Mouse (Mus musculus) layer of hippocampus, postnatal 10 days (tissue): ENCODE data around the gene 1700024P04Rik. TPM values are rescaled to one million over a fixed set of nuclear protein-coding genes. Genes with fewer than 3 reads are reported as not detected.
"Not testable (repeated sequence)": the region's sequence is repeated elsewhere in the genome, so short reads cannot be mapped to it uniquely, and the experiment has no call there.

Experiments
- DNase-seq, 2 experiments: peaks; one replicate each; pipeline ENCODE4 v3.0.0; 2021; ENCODE audit warnings: low spot score in 2 of 2
- long read RNA-seq: library from polyadenylated mRNA; stranded (forward); transcript quantifications from one replicate; pipeline ENCODE4 v2.0.0, GENCODE M21; 2023
- total RNA-seq, 2 experiments: library from RNA; stranded (reverse); gene quantifications; 2 replicates each; pipeline ENCODE4 v1.2.3; 2021

Gene 1700024P04Rik
- total RNA-seq: not detected
- long read RNA-seq: 0 reads

DNA sequence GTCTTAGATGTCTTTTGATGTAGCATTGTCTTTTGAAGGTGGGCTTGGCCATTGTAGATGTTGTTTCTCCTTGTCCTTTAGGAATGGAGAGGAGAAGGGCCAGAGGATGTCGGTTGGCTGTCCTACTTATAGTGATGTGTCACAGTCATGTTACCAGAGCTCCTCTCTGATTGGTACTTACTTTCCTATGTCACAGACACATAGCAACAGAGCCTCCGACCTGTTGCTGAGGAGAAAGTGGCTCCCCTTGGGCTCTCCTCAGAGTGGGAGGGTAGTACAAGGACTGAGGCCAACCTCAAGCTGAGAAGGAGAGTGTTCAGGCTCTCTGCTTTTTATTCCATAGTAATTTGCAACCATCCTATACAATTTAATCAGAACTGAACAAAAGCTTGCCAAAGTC is at the start of gene 1700024P04Rik:
TSS of gene 1700024P04Rik (minus strand) at position 101 of the 400 bp plus-strand sequence.
- no peak for DNase-seq

GRCm38 (mm10) chr13:99031223-99032216 is 47.2 kb upstream of the 1700024P04Rik start:
- DNase-seq: no peak

- no peak for DNase-seq
Measured at GRCm38 (mm10) chr13:99030579-99031200, 46.3 kb upstream of the 1700024P04Rik start.

DNA sequence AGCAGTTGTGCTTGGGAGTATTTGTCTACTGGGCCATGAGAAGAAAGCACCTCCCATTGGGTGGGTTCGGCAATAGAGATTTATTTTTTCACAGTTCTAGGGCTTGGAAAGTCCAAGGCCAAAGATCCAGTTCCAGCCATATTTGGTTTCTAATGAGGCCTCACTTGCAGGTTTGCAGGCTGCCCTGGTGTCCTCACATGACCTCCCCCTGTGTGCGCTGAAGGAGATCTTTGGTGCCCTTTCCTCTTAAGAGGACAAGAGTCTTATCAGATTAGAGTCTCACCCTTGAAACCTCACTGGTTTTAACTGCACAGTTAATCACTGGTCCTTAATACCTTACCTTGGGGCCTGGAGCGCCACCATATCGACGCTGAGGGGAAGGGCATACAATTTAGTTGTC is 40.9 kb upstream of the 1700024P04Rik start:
- no peak for DNase-seq

DNA sequence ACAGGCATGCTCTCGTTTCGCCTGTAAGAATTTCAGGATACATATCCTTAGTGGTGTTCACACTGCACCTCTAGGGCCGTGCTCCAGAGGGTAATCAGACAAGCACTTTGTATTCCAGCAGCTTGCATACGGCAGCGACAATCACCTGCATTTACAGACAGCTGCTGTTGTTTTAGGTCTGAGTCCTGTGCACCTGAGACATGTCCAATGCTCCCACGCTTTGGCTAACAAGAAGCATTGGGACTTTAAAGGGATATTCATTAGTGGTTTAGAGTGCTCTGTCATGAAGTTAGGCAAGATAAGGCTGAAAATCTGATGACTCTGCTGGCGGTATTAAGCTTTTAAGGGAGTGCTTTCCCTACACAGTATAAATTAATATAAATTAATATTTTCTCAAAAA is 37.7 kb upstream of the 1700024P04Rik start:
- no peak for DNase-seq

- DNase-seq: no peak
Measured at GRCm38 (mm10) chr13:99021181-99021580, 36.8 kb upstream of the 1700024P04Rik start.

- DNase-seq: no peak
Measured at GRCm38 (mm10) chr13:99019831-99020669, 35.7 kb upstream of the 1700024P04Rik start.

- DNase-seq: peak in 1 of 2 experiments; percentile 18
Measured at GRCm38 (mm10) chr13:99018526-99019201, 34.3 kb upstream of the 1700024P04Rik start.

DNA sequence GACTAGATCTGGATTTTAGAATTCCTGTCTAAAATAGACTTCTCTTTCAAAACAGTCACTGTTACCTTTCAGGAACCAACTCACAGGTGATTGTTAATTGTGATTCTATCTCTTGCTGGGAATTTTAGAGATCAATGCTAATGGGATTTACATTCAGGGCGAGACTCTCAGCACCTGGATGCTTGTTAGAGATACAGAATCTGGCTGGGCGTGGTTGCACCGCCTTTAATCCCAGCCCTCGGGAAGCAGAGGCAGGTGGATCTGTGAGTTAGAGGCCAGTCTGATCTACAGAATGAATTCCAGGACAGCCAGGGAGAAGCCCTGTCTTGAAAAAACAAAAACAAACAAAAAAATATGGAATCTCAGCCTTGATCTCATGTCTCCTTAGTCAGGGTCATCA is 32.3 kb upstream of the 1700024P04Rik start:
- DNase-seq: no peak

- no peak for DNase-seq
Measured at GRCm38 (mm10) chr13:99012891-99013290, 28.5 kb upstream of the 1700024P04Rik start.

- no peak for DNase-seq
Measured at GRCm38 (mm10) chr13:99008013-99008412, 23.6 kb upstream of the 1700024P04Rik start.

DNA sequence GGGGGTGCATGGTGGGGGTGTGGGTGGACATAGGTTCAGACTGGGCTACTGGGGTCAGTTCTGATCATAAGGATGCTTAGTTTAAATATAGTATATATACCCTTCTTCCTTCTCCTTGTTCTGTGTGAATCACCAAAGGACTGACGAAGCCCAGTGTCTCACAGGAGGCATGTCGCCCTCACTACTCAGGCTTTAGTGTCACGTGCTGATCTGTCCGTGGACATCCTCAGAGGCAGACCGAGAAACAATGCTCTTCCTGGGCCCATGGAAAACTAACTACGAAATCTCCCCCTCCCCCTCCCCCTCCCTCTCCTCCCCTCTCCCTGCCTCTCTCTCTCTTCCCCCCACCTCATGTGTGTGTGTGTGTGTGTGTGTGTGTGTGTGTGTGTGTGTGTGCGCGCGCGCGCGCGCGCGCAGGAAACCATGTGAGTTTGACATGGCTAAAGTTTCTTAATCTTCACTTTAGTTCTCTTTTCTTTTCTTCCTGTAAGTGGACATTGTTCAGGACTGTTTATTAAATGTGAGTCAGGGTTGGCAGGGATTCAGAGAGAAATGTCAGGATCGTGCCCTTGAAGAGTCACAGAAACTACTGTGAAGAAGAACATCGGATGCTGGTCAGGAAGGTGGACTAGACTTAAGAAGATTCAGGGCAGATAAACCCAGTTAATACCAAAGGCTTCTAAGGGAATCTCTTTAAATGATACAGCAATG is 22.2 kb upstream of the 1700024P04Rik start:
- DNase-seq: no peak

DNA sequence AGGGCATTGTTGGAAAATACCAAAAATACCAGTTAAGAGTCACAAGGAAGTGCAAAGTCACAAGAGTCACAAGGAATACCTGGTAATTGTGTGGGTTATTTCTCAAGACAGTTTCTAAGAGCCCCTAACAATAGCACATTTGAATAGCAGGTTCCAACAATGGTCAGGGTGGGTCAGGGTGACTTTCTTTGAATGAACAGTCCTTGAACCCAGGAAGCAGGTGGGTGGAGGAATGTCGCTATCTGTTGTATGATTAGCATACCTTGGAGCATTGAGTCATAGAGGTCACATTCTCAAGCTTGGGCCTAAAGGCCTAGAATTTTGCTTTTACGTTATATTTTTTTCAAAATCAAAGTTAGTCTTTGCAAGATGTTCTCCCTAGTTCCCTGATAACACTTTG is 17.3 kb upstream of the 1700024P04Rik start:
- not testable (repeated sequence) for DNase-seq

DNA sequence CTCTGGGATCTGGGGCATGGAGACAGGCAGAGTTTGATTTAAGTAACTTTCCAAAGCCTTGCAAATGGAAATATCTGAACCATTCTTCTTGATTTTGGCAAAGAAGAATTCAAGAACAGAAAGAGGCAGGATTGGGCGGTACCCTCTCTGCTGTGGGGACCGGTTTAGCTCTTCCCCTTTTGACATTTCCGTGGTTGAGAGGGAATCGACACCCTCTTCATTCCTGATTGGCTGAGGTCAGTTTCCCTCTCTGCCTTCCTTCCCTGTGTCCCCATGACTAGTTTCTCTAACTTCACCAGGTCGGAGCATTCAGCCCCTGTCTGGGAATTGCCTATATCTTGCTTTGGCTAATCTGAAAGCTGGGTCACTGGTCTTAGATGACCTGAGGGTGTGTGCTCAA is 12.7 kb upstream of the 1700024P04Rik start:
- no peak for DNase-seq

DNA sequence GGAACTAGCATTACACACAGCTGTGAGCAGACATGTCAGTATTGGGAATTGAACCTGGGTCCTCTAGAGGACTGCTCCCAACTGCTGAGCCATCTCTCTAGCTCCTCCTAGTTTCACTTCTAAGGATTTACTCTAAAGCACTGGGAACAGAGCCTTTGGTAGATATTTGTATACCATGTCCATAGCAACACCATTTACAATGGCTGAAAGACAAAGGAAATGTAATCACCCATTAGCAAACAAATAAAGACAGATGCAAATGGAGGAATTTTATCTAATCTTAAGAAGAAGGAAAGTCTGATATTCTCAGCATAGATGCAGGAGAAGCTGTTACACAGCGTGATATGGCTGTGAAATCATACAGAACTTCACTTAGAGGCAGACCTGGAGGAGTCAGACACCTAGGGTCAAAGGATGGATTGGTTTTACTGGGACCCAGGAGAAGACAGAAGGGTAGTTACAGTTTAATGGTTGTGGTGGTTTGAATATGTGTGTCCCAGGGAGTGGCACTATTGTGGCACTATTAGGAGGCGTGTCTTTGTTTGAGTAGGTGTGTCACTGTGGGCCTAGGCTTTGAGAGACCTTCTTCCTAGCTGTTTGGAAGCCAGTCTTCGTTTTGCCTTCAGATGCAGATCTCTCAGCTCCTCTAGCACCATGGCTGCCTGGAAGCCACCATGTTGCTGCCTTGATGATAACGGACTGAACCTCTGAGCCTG is 7.1 kb downstream of the 1700024P04Rik start:
- no peak for DNase-seq

- DNase-seq: not testable (repeated sequence)
Measured at GRCm38 (mm10) chr13:98976022-98976421, 8.3 kb downstream of the 1700024P04Rik start.

DNA sequence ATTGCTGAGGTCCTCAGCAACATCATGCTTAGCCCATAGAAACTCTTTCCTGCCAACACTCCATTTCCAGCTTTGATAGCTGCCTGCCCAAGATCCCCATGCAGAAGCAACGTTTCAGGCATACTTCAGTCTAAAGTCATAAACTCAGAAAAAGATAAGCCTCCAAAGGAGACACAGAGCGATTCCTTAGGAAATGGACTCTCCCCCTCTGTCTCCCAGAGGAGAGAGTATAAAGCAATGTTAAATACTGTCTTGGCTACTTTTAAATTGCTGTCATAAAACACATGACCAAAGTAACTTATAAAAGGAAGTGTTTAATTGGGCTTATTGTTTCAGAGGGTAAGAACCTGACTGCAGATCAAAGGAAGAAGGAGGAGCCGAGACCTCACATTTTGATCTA is 12.3 kb downstream of the 1700024P04Rik start:
- no peak for DNase-seq

DNA sequence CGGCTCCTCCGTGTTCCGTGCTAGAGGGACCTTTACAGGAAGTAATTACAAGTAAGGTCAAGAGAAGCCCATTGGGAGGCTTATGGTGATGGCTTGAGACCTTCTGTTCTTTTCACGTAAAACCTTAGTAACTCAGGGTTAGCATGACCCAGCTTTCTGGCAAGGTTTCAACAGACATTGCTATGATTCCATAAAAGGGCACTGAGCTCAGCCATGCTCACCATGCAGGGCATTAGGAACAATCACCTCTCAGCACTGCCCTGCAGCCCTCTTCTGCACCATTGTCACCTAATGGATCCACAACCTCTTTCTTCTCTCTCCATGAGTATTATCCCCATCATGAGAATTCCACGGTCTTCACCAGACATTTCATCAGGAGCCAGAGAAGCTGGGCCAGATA is 12.7 kb downstream of the 1700024P04Rik start:
- DNase-seq: no peak

- DNase-seq: no peak
Measured at GRCm38 (mm10) chr13:98968517-98968916, 15.8 kb downstream of the 1700024P04Rik start.
